Mouse (Mus musculus) CH12.LX (cell line): ENCODE data around the gene Map2k5. TPM values are rescaled to one million over a fixed set of nuclear protein-coding genes. Genes with fewer than 3 reads are reported as not detected.

Experiments used
- DNase-seq: peaks from one replicate; pipeline ENCODE4 v3.0.0-alpha.2; 2013; ENCODE audit errors: extremely low read depth
- H3K27ac ChIP-seq: 2 replicates; pipeline ENCODE4 v1.5.1; 2012; ENCODE audit warnings: low read depth, mild to moderate bottlenecking, control low read depth, moderate library complexity; ENCODE audit not compliant: insufficient read depth
- H3K27me3 ChIP-seq: replicated peaks from 2 replicates; pipeline ENCODE3; 2012; ENCODE audit warnings: inconsistent platforms
- H3K36me3 ChIP-seq, 2 experiments: replicated peaks in 1 of 2; 2 replicates each; pipeline versions ENCODE3 to v1.6.1; 2012; ENCODE audit warnings: inconsistent platforms in 1 of 2, low read length in 1 of 2, mild to moderate bottlenecking in 1 of 2, mixed read lengths in 1 of 2, moderate library complexity in 1 of 2; ENCODE audit not compliant: control insufficient read depth in 1 of 2, insufficient read depth in 1 of 2
- H3K4me1 ChIP-seq, 2 experiments: 2 replicates each; pipeline ENCODE4 v1.6.1; 2012; ENCODE audit warnings: inconsistent platforms in 1 of 2, moderate library complexity in 1 of 2; ENCODE audit not compliant: insufficient read depth in 2 of 2, control insufficient read depth in 1 of 2
- H3K4me2 ChIP-seq: 2 replicates; pipeline ENCODE4 v1.6.1; 2012; ENCODE audit warnings: low read depth, mild to moderate bottlenecking, control low read depth; ENCODE audit not compliant: poor library complexity, insufficient read depth, severe bottlenecking
- H3K4me3 ChIP-seq, 3 experiments: fragments of 150-350 bp in 1 of 3; sonication (generic) in 1 of 3; replicated peaks in 1 of 3; 2 replicates each; pipeline versions ENCODE3 to v1.5.1; 2011 to 2012; ENCODE audit warnings: low read depth in 2 of 3, low read length in 2 of 3, mild to moderate bottlenecking in 2 of 3, moderate library complexity in 2 of 3, control low read depth in 1 of 3, improper control_type of control experiment in 1 of 3, inconsistent platforms in 1 of 3, mixed read lengths in 1 of 3; ENCODE audit not compliant: poor library complexity in 1 of 3
- H3K79me2 ChIP-seq: replicated peaks from 2 replicates; pipeline ENCODE4 v1.6.1; 2012; ENCODE audit warnings: mild to moderate bottlenecking, moderate library complexity; ENCODE audit not compliant: control insufficient read depth, poor library complexity, insufficient read depth, severe bottlenecking; ENCODE audit errors: extremely low read depth
- H3K9ac ChIP-seq: 2 replicates; pipeline ENCODE4 v1.6.1; 2012; ENCODE audit warnings: low read depth, mild to moderate bottlenecking, control low read depth, moderate library complexity; ENCODE audit not compliant: insufficient read depth
- H3K9me3 ChIP-seq: replicated peaks from 2 replicates; pipeline ENCODE3; 2012; ENCODE audit warnings: low read length, inconsistent platforms, mixed read lengths
- BHLHE40 ChIP-seq: IDR thresholded peaks from 2 replicates; pipeline ENCODE4 v1.6.1; 2011; ENCODE audit warnings: mild to moderate bottlenecking, low read depth, low read length, improper control_type of control experiment
- CTCF ChIP-seq, 2 experiments: IDR thresholded peaks in 1 of 2; conservative IDR thresholded peaks in 1 of 2; 2 replicates each; pipeline ENCODE4 v1.5.1; 2011 to 2012; ENCODE audit warnings: low read depth in 2 of 2, low read length in 2 of 2, improper control_type of control experiment in 1 of 2, inconsistent platforms in 1 of 2, mild to moderate bottlenecking in 1 of 2, moderate library complexity in 1 of 2
- GABPA ChIP-seq: IDR thresholded peaks from 2 replicates; pipeline ENCODE4 v1.6.1; 2012; ENCODE audit warnings: low read depth, low read length, improper control_type of control experiment, inconsistent platforms; ENCODE audit not compliant: insufficient replicate concordance
- MAFK ChIP-seq: IDR thresholded peaks from 2 replicates; pipeline ENCODE4 v1.6.1; 2011; ENCODE audit warnings: low read length, improper control_type of control experiment; ENCODE audit not compliant: insufficient replicate concordance
- MAX ChIP-seq: IDR thresholded peaks from 2 replicates; pipeline ENCODE4 v1.6.1; 2011; ENCODE audit warnings: low read length, improper control_type of control experiment
- PAX5 ChIP-seq: IDR thresholded peaks from 2 replicates; pipeline ENCODE4 v1.6.1; 2012; ENCODE audit warnings: low read length, inconsistent platforms, mixed read lengths
- POLR2A ChIP-seq: IDR thresholded peaks from 2 replicates; pipeline ENCODE4 v1.6.1; 2011; ENCODE audit warnings: low read depth, mild to moderate bottlenecking, improper control_type of control experiment, low read length
- POLR2AphosphoS2 ChIP-seq: IDR thresholded peaks from 2 replicates; pipeline ENCODE4 v1.6.1; 2011; ENCODE audit warnings: low read depth, low read length, improper control_type of control experiment
- RAD21 ChIP-seq: IDR thresholded peaks from 2 replicates; pipeline ENCODE4 v1.6.1; 2011; ENCODE audit warnings: low read depth, mild to moderate bottlenecking, low read length, improper control_type of control experiment, moderate library complexity
- RCOR1 ChIP-seq: conservative IDR thresholded peaks from 2 replicates; pipeline ENCODE4 v1.6.1; 2012; ENCODE audit warnings: low read depth, mild to moderate bottlenecking, inconsistent platforms, low read length, improper control_type of control experiment
- SIN3A ChIP-seq: IDR thresholded peaks from 2 replicates; pipeline ENCODE4 v1.6.1; 2012; ENCODE audit warnings: low read length, improper control_type of control experiment, inconsistent platforms
- TCF12 ChIP-seq: IDR thresholded peaks from 2 replicates; pipeline ENCODE4 v1.6.1; 2014; ENCODE audit warnings: low read depth, mild to moderate bottlenecking, inconsistent platforms, low read length, improper control_type of control experiment
- UBTF ChIP-seq: IDR thresholded peaks from 2 replicates; pipeline ENCODE4 v1.6.1; 2012; ENCODE audit warnings: low read depth, mild to moderate bottlenecking, inconsistent platforms, low read length, improper control_type of control experiment, moderate library complexity
- USF2 ChIP-seq: conservative IDR thresholded peaks from 2 replicates; pipeline ENCODE4 v1.6.1; 2011; ENCODE audit warnings: low read depth, low read length, improper control_type of control experiment
- ZC3H11A ChIP-seq: IDR thresholded peaks from 2 replicates; pipeline ENCODE4 v1.6.1; 2012; ENCODE audit warnings: low read depth, mild to moderate bottlenecking, inconsistent platforms, low read length, improper control_type of control experiment
- ZKSCAN1 ChIP-seq: IDR thresholded peaks from 2 replicates; pipeline ENCODE4 v1.6.1; 2012; ENCODE audit warnings: low read depth, inconsistent platforms, low read length, improper control_type of control experiment, borderline replicate concordance
- ZMIZ1 ChIP-seq: IDR thresholded peaks from 2 replicates; pipeline ENCODE4 v1.6.1; 2012; ENCODE audit warnings: low read depth, mild to moderate bottlenecking, inconsistent platforms, low read length, improper control_type of control experiment
- ZNF384 ChIP-seq: IDR thresholded peaks from 2 replicates; pipeline ENCODE4 v1.6.1; 2012; ENCODE audit warnings: low read depth, low read length, improper control_type of control experiment, inconsistent platforms
- dilution Hi-C: fragments of 300-500 bp; cut with MboI; formaldehyde crosslinking; loops from 2 replicates; pipeline ENCODE4 v1.14.3; 2020; ENCODE audit warnings: low sequenced_read_pairs; ENCODE audit not compliant: extremely low pct_unique_long_range_greater_than_20kb, extremely low pct_ligation_motif_present
- in situ Hi-C: fragments of 300-500 bp; cut with MboI; formaldehyde crosslinking; loops from 3 replicates; pipeline ENCODE4 v1.14.3; 2019; ENCODE audit warnings: low sequenced_read_pairs, low pct_ligation_motif_present, low pct_unique_long_range_greater_than_20kb, mixed read lengths
- polyA plus RNA-seq: library from polyadenylated mRNA; unstranded; fragments of >175 nt; gene quantifications from 2 replicates; pipeline ENCODE4 v1.2.1, GENCODE M21; 2012; ENCODE audit warnings: low read depth; ENCODE audit not compliant: insufficient read length
- total RNA-seq, 2 experiments: library from RNA; depleted of rRNA; stranded (reverse); fragments of 300-350 nt in 1 of 2; fragments of >200 nt in 1 of 2; gene quantifications; 2 replicates each; pipeline ENCODE4 v1.2.3; 2012 to 2014

Map2k5 gene
- total and polyA plus RNA-seq, 3 experiments = 10.8 to 22.6 (median 11.2) TPM

DNA sequence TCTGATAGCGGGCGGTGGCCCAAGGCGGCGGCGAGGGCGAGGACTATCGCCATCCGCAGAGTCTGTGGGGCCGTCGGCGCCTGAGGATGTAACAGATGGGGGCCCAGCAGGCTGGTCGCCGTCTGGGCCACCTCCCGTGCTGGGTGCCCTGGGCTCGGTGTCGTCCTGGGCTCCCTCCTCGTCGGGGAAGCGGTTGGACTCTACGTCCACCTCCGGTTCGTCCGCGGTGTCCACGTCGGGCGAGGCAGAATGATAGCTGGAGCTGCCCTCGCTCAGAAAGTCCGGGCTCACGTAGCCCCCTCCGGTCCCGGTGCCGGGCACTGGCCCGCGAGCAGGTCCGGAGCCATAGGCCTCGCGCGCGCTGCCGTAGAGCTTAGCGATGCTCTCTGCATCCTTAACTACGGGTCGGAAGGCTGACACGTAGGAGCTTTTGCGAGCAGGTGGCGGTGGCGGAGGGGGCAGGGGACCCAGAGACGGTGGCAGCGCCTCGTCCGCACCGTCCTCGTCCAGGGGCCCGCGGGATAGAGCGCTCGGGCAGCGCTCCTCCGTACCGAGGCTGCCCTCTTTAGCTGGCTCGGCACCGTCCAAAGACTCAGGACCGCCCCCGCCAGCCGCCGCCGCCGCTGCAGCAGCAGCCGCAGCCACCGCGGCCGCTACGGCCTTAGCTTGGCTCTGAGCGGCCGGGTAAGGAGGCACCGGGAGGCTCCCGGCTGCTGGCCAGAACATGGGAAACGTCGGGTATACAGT is 233.0 kb downstream of the Map2k5 start:
- H3K27me3 ChIP-seq = no peaks in the 10 kb centered on the region
- dilution Hi-C loops (no loop called here), in situ Hi-C loops (no loop called here)
- H3K9ac ChIP-seq = no peak overlapping the region
- no peak overlapping the region for H3K4me3 ChIP-seq
- no peak overlapping the region for H3K27ac ChIP-seq
- TF ChIP-seq SIN3A (no peak), RAD21 (no peak), POLR2AphosphoS2 (no peak), MAX (no peak), USF2 (no peak), CTCF (conservative IDR thresholded peaks at IDR 0.05 in 1 of 2, IDR thresholded peaks at IDR 0.05 in 1 of 2; ENCODE audit: low read depth in 2 of 2, low read length in 2 of 2) (no peak), UBTF (no peak), POLR2A (no peak), PAX5 (no peak), ZC3H11A (no peak), ZMIZ1 (no peak), RCOR1 (no peak), BHLHE40 (no peak), MAFK (no peak), TCF12 (no peak), GABPA (no peak), ZNF384 (no peak), ZKSCAN1 (no peak)
- no peaks in the 10 kb centered on the region for H3K79me2 ChIP-seq
- no peaks in the 10 kb centered on the region for H3K36me3 ChIP-seq
- no peak for DNase-seq
- no peaks in the 10 kb centered on the region for H3K4me1 ChIP-seq
- no peak overlapping the region for H3K4me2 ChIP-seq
- peaks cover 78% of the 10 kb centered on the region for H3K9me3 ChIP-seq

DNA sequence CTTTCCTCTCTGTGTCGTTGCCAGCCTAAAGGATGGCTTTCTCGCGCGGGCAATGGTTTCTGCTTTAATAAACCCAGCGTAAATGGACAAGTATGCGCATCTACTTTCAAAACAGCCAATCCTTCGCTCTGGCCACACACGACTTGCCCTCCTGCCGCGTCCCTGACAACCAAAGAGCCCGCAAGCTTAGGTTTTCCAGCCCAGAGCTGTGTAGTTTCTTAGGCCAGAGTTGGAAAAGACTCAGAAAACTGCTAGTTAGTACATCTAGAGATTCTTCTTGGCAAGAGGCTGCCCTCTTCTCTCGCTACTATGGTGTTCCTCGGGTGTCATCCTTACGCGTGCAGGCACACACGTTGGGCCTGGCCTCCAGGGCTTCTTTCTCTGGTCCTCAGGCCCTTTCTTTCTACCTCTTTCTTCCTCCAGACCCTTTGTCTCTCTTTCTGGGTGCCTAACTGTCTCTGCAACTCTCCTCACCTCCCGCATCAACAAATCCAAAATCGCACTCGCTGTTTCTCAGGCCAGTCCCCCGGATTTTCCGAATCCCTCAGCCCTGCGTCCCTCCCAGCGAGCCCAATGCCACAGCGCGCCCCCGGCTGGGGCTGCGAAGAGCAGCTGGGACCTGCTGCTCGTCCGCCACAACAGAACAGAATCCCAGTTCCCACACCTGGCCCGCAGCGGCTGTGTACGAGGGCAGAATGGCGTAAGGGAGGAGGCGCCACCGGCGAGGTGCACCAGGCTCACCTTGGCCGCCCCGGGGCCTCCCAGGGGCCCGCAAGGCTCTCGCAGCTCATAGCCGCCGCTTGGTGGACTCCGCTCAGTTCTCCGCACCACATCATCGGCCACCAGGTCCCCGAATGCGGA is 233.8 kb downstream of the Map2k5 start:
- in situ Hi-C loops (no loop called here), dilution Hi-C loops (no loop called here)
- no peak overlapping the region for H3K27ac ChIP-seq
- H3K9ac ChIP-seq = no peak overlapping the region
- TF ChIP-seq ZKSCAN1 (no peak), MAFK (no peak), RAD21 (no peak), UBTF (no peak), RCOR1 (no peak)
- no peaks in the 10 kb centered on the region for H3K27me3 ChIP-seq
- no peaks in the 10 kb centered on the region for H3K4me1 ChIP-seq
- no peaks in the 10 kb centered on the region for H3K79me2 ChIP-seq
- DNase-seq = no peak
- H3K4me3 ChIP-seq = no peak overlapping the region
- H3K9me3 ChIP-seq = peaks cover 70% of the 10 kb centered on the region
- no peak overlapping the region for H3K4me2 ChIP-seq
- H3K36me3 ChIP-seq = no peaks in the 10 kb centered on the region
